ENCODE assay signal across 7 mouse cellular contexts in genomic region chr15:8168591-8169265, GRCm38 (mm10). TPM values are rescaled to one million over a fixed set of nuclear protein-coding genes. Genes with fewer than 3 reads are reported as not detected.
DNase-seq lines count a peak whose midpoint lies in the region; ATAC-seq and TF ChIP-seq lines count a peak whose summit lies in the region.

Cplane1 (plus strand) TSS chr15:8169106.

- H3K27me3 ChIP-seq in embryonic facial prominence, embryonic 11.5 days (ENCODE audit: control insufficient read depth, insufficient read depth, low read length): no peaks in the 10 kb centered on the region
- H3K27me3 ChIP-seq in kidney, adult 2 months (replicated peaks; ENCODE audit: control insufficient read depth, insufficient read depth, low read length): no peaks in the 10 kb centered on the region
- no peaks in the 10 kb centered on the region for H3K27me3 ChIP-seq in limb, embryonic 12.5 days
- H3K27me3 ChIP-seq in midbrain, embryonic 15.5 days (replicated peaks): no peaks in the 10 kb centered on the region
- no peaks in the 10 kb centered on the region for H3K27me3 ChIP-seq in spleen, adult 2 months (ENCODE audit: control insufficient read depth, insufficient read depth, low read length)

- peak within 1 kb of the TSS; percentile 89 for H3K4me3 ChIP-seq in embryonic facial prominence, embryonic 11.5 days (ENCODE audit: low read depth, low read length)
- peak within 1 kb of the TSS; percentile 61 for H3K4me3 ChIP-seq in kidney, adult 2 months (ENCODE audit: insufficient read depth, low read depth, low read length)
- H3K4me3 ChIP-seq in limb, embryonic 12.5 days (replicated peaks): peak within 1 kb of the TSS; percentile 67
- H3K4me3 ChIP-seq in midbrain, embryonic 15.5 days: peak within 1 kb of the TSS; percentile 79
- peak within 1 kb of the TSS; percentile 68 for H3K4me3 ChIP-seq in spleen, adult 2 months (ENCODE audit: extremely low read depth, insufficient read depth, insufficient read length)

- TF ChIP-seq POLR2A in kidney, adult 2 months (IDR thresholded peaks at IDR 0.05; ENCODE audit: low read depth, low read length): peak; percentile 36
- TF ChIP-seq POLR2A in spleen, adult 2 months (IDR thresholded peaks at IDR 0.05; ENCODE audit: low read depth, low read length): peak; percentile 51

- H3K36me3 ChIP-seq in embryonic facial prominence, embryonic 11.5 days (replicated peaks; ENCODE audit: control insufficient read depth, insufficient read depth, low read depth, low read length): no peaks in the 10 kb centered on the region; the same call in 1 of the 2 replicates
- no peaks in the 10 kb centered on the region for H3K36me3 ChIP-seq in kidney, adult 2 months (ENCODE audit: control insufficient read depth, insufficient read depth, low read length)
- H3K36me3 ChIP-seq in limb, embryonic 12.5 days: peaks cover 24% of the 10 kb centered on the region
- H3K36me3 ChIP-seq in midbrain, embryonic 15.5 days (replicated peaks): peaks cover 4% of the 10 kb centered on the region; the same call in 1 of the 2 replicates
- H3K36me3 ChIP-seq in spleen, adult 2 months (ENCODE audit: control insufficient read depth, insufficient read depth, low read length): peaks cover 1% of the 10 kb centered on the region; the same call in 1 of the 2 replicates

- ATAC-seq in embryonic facial prominence, embryonic 11.5 days (replicated peaks; ENCODE audit: insufficient number of reproducible peaks, low FRiP score, low TSS enrichment, low read depth): peak; percentile 99
- peak; percentile 96 for ATAC-seq in limb, embryonic 12.5 days (ENCODE audit: insufficient number of reproducible peaks, insufficient read depth, low FRiP score, low TSS enrichment, low read depth)
- ATAC-seq in midbrain, embryonic 15.5 days (replicated peaks): peak; percentile 99

- no peaks in the 10 kb centered on the region for H3K4me1 ChIP-seq in embryonic facial prominence, embryonic 11.5 days (ENCODE audit: control insufficient read depth, insufficient read depth, low read length)
- no peaks in the 10 kb centered on the region; the same call in 1 of the 2 replicates for H3K4me1 ChIP-seq in kidney, adult 2 months (ENCODE audit: control insufficient read depth, insufficient read depth, low read length)
- peaks cover 6% of the 10 kb centered on the region for H3K4me1 ChIP-seq in limb, embryonic 12.5 days (replicated peaks)
- peaks cover 13% of the 10 kb centered on the region for H3K4me1 ChIP-seq in midbrain, embryonic 15.5 days
- H3K4me1 ChIP-seq in spleen, adult 2 months (ENCODE audit: control insufficient read depth, insufficient read depth, insufficient read length): no peaks in the 10 kb centered on the region

- peak within 1 kb of the TSS; percentile 96 for H3K9ac ChIP-seq in embryonic facial prominence, embryonic 11.5 days (replicated peaks; ENCODE audit: low read length)
- H3K9ac ChIP-seq in limb, embryonic 12.5 days (replicated peaks): peak within 1 kb of the TSS; percentile 88
- peak within 1 kb of the TSS; percentile 91 for H3K9ac ChIP-seq in midbrain, embryonic 15.5 days

- H3K4me2 ChIP-seq in embryonic facial prominence, embryonic 11.5 days (ENCODE audit: low read depth, low read length): peak within 1 kb of the TSS; percentile 60
- H3K4me2 ChIP-seq in limb, embryonic 12.5 days: peak within 1 kb of the TSS; percentile 59
- peak within 1 kb of the TSS; percentile 57 for H3K4me2 ChIP-seq in midbrain, embryonic 15.5 days

- H3K27ac ChIP-seq in embryonic facial prominence, embryonic 11.5 days (replicated peaks; ENCODE audit: low read depth, low read length): peak within 1 kb of the TSS; percentile 70
- H3K27ac ChIP-seq in kidney, adult 2 months (ENCODE audit: insufficient read depth, low read depth, low read length): peak within 1 kb of the TSS; percentile 53; the same call in 1 of the 2 replicates
- peak within 1 kb of the TSS; percentile 90 for H3K27ac ChIP-seq in limb, embryonic 12.5 days
- H3K27ac ChIP-seq in midbrain, embryonic 15.5 days: peak within 1 kb of the TSS; percentile 87
- H3K27ac ChIP-seq in spleen, adult 2 months (ENCODE audit: insufficient read depth, low read length): peak within 1 kb of the TSS; percentile 29

- WGBS in embryonic facial prominence, embryonic 11.5 days: 1% methylated on average over 46 of the region's 47 CpGs
- under 1% methylated on average over 47 of the region's 47 CpGs for WGBS in kidney, adult 2 months
- WGBS in limb, embryonic 12.5 days: under 1% methylated on average over 43 of the region's 47 CpGs
- under 1% methylated on average over 47 of the region's 47 CpGs for WGBS in midbrain, embryonic 15.5 days
- WGBS in spleen, adult 2 months: under 1% methylated on average over 44 of the region's 47 CpGs

- TF ChIP-seq CTCF in kidney, adult 2 months (conservative IDR thresholded peaks at IDR 0.05; ENCODE audit: insufficient read depth, insufficient read length, low read depth, low read length): no peak
- TF ChIP-seq CTCF in spleen, adult 2 months (IDR thresholded peaks at IDR 0.05; ENCODE audit: extremely low read depth, insufficient read depth, insufficient read length, insufficient replicate concordance): no peak

- H3K9me3 ChIP-seq in embryonic facial prominence, embryonic 11.5 days (replicated peaks; ENCODE audit: control insufficient read depth, low read length): no peaks in the 10 kb centered on the region
- H3K9me3 ChIP-seq in limb, embryonic 12.5 days: peaks cover 4% of the 10 kb centered on the region; the same call in 1 of the 2 replicates
- no peaks in the 10 kb centered on the region for H3K9me3 ChIP-seq in midbrain, embryonic 15.5 days

- peak; percentile 97 for DNase-seq in adrenal gland, postnatal 14 days
- peak; percentile 97 for DNase-seq in embryonic facial prominence, embryonic 11.5 days (ENCODE audit: low spot score)
- peak; percentile 94 to 95 for DNase-seq in heart, adult 18-20 months
- DNase-seq in kidney, adult 2 months: peak; percentile 95
- DNase-seq in spleen, adult 2 months (ENCODE audit: low read depth in 1 of 2, low spot score in 2 of 2): peak; percentile 80 to 92

RNA-seq across cellular contexts. Expression of gene Cplane1, which starts in this region (rescaled TPM):
- total RNA-seq in adrenal gland, postnatal 14 days (2021): 8.6 and 12.2 TPM in 2 replicates
- 10.9 and 12.8 TPM in 2 replicates for polyA plus RNA-seq in embryonic facial prominence, embryonic 11.5 days (2014; fragmentation: Nextera tagmentation; extraction: Ambion mirVana)
- 1 to 10 TPM; 3.5 to 4.7 TPM for total RNA-seq in heart, adult 18-20 months (2021)
- polyA plus RNA-seq in kidney, adult 2 months (2012; rRNA removed): 3.2 TPM in 2 replicates
- 14.0 and 16.7 TPM in 2 replicates for polyA plus RNA-seq in limb, embryonic 12.5 days (2016; fragmentation: Nextera tagmentation; extraction: Ambion mirVana)
- polyA plus RNA-seq in midbrain, embryonic 15.5 days (2015; fragmentation: Nextera tagmentation; extraction: Ambion mirVana): 17.2 and 18.1 TPM in 2 replicates
- polyA plus RNA-seq in spleen, adult 2 months (2012; rRNA removed): 1.9 and 2.1 TPM in 2 replicates

Comparison
In these comparisons a context has a peak if more than half of its experiments do, and no peak if none do; other contexts are left out.
1. Peak in every context shown above with its lines: DNase-seq, ATAC-seq, H3K4me3 ChIP-seq and H3K27ac ChIP-seq.
2. H3K27ac ChIP-seq: peak in every context shown above with its lines; median percentile 90 in limb, embryonic 12.5 days; 87 in midbrain, embryonic 15.5 days; 70 in embryonic facial prominence, embryonic 11.5 days; 53 in kidney, adult 2 months; 29 in spleen, adult 2 months.